27 mouse cellular contexts compared by ENCODE assay signal in the genomic region with DNA sequence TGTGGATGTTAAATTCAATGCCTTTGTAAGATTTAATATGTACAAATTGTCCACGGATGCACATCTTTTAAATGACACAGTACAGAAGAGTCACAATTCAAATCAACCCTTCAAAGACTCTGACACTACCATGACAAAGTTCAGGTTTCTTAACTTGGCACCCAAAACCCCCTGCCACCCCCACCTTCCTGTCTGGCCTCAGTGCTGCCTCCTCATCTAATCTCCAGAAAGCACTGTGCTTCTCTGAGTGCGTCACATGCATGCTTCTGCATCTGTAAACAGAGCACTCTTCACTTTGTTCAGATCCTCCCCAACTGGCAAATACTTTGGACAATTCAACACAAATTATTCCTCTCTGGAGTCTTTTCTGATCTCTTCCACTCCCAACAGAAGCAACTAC. TPM values are rescaled to one million over a fixed set of nuclear protein-coding genes. Genes with fewer than 3 reads are reported as not detected.
"Had no signal": no experiment of that assay in that cellular context is flagged by ENCODE, and none has a peak within 500 bp of the region (broad histone marks: within the 10 kb centered on the region; RNA-seq: fewer than 3 reads in every experiment).

No protein-coding gene starts in this region.

- DNase-seq: gastrocnemius, postnatal 14 days; gastrocnemius, postnatal 36 days; heart, adult 18-20 months; heart, postnatal 14 days; heart, postnatal 36 days; kidney, adult 11 months; kidney, adult 2 months; kidney, adult 9 months; kidney, postnatal 14 days; kidney, postnatal 36 days; layer of hippocampus, adult 9-11 months; left cerebral cortex, postnatal 4 days had no signal

- ATAC-seq: hindbrain, postnatal 0 days; intestine, embryonic 16.5 days; liver, embryonic 12.5 days had no signal

RNA-seq across cellular contexts. Expression of gene B3gnt6, which starts 53.2 kb away (rescaled TPM):
- total RNA-seq: gastrocnemius, adult 18-20 months; gastrocnemius, adult 8-10 months; gastrocnemius, postnatal 14 days; gastrocnemius, postnatal 36 days; heart, adult 18-20 months; heart, postnatal 14 days; heart, postnatal 36 days; layer of hippocampus, postnatal 25 days; liver, adult 2 months had no signal
- polyA plus RNA-seq: heart, embryonic 11.5 days; heart, embryonic 13.5 days; heart, embryonic 15.5 days; heart, postnatal 0 days; intestine, embryonic 14.5 days; intestine, embryonic 16.5 days; kidney, adult 2 months; limb, embryonic 11.5 days; limb, embryonic 13.5 days; limb, embryonic 15.5 days; liver, embryonic 12.5 days had no signal
